Mouse (Mus musculus): Measurements from ENCODE around the gene Cd244a. TPM values are rescaled to one million over a fixed set of nuclear protein-coding genes. Genes with fewer than 3 reads are reported as not detected.

Cd244a gene
- polyA plus RNA-seq, 1 experiment = 0.16 TPM

DNA sequence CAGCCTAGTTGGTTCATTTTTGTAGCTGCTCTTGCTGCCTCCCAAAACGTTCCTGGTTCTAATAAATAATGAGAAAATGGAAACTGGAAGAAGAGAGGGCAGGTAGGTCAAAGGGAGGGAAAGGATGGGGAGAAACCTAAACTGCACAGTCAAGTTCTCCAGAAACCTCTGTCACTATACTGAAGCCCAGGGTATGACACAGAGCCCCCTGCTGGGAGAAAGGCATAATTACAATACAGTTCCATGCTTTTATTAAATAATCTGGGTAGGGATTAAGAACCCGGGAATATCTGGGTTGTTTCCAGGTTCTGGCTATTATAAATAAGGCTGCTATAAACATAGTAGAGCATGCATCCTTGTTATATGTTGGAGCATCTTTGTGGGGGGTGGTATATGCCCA, 55.0 kb downstream of the Cd244a start:
- H3K4me1 ChIP-seq (ENCODE audit: control insufficient read depth, insufficient read depth, low read length) = no peaks in the 10 kb centered on the region
- TF ChIP-seq CTCF (IDR thresholded peaks at IDR 0.05; ENCODE audit: control insufficient read depth, insufficient read depth, insufficient replicate concordance, low read depth, low read length) (no peak), POLR2A (IDR thresholded peaks at IDR 0.05; ENCODE audit: control insufficient read depth, low read depth, low read length) (no peak)
- H3K4me3 ChIP-seq (ENCODE audit: control insufficient read depth, low read depth, low read length) = no peak overlapping the region
- no peaks in the 10 kb centered on the region for H3K36me3 ChIP-seq (ENCODE audit: control insufficient read depth, insufficient read depth, low read length)
- no peaks in the 10 kb centered on the region for H3K27me3 ChIP-seq (ENCODE audit: control insufficient read depth, insufficient read depth, low read length)
- H3K27ac ChIP-seq (ENCODE audit: control insufficient read depth, insufficient read depth, low read depth, low read length) = no peak overlapping the region

GRCm38 (mm10) chr1:171616881-171617515, 58.0 kb downstream of the Cd244a start:
- H3K27ac ChIP-seq (ENCODE audit: control insufficient read depth, insufficient read depth, low read depth, low read length) = no peak overlapping the region
- TF ChIP-seq CTCF (IDR thresholded peaks at IDR 0.05; ENCODE audit: control insufficient read depth, insufficient read depth, insufficient replicate concordance, low read depth, low read length) = no peak
- TF ChIP-seq POLR2A (IDR thresholded peaks at IDR 0.05; ENCODE audit: control insufficient read depth, low read depth, low read length) = no peak
- no peak overlapping the region for H3K4me3 ChIP-seq (ENCODE audit: control insufficient read depth, low read depth, low read length)
- H3K4me1 ChIP-seq (ENCODE audit: control insufficient read depth, insufficient read depth, low read length) = no peaks in the 10 kb centered on the region
- H3K36me3 ChIP-seq (ENCODE audit: control insufficient read depth, insufficient read depth, low read length) = no peaks in the 10 kb centered on the region
- no peaks in the 10 kb centered on the region for H3K27me3 ChIP-seq (ENCODE audit: control insufficient read depth, insufficient read depth, low read length)

GRCm38 (mm10) chr1:171619001-171619400, 60.0 kb downstream of the Cd244a start:
- Histone ChIP-seq H3K36me3 (ENCODE audit: control insufficient read depth, insufficient read depth, low read length) (no peaks in the 10 kb centered on the region), H3K4me1 (ENCODE audit: control insufficient read depth, insufficient read depth, low read length) (no peaks in the 10 kb centered on the region), H3K27ac (ENCODE audit: control insufficient read depth, insufficient read depth, low read depth, low read length) (no peak overlapping the region), H3K27me3 (ENCODE audit: control insufficient read depth, insufficient read depth, low read length) (no peaks in the 10 kb centered on the region), H3K4me3 (ENCODE audit: control insufficient read depth, low read depth, low read length) (no peak overlapping the region)
- no peak for TF ChIP-seq CTCF (IDR thresholded peaks at IDR 0.05; ENCODE audit: control insufficient read depth, insufficient read depth, insufficient replicate concordance, low read depth, low read length)
- no peak for TF ChIP-seq POLR2A (IDR thresholded peaks at IDR 0.05; ENCODE audit: control insufficient read depth, low read depth, low read length)

- TF ChIP-seq POLR2A (IDR thresholded peaks at IDR 0.05; ENCODE audit: control insufficient read depth, low read depth, low read length) (no peak), CTCF (IDR thresholded peaks at IDR 0.05; ENCODE audit: control insufficient read depth, insufficient read depth, insufficient replicate concordance, low read depth, low read length) (no peak)
- no peaks in the 10 kb centered on the region for H3K4me1 ChIP-seq (ENCODE audit: control insufficient read depth, insufficient read depth, low read length)
- H3K4me3 ChIP-seq (ENCODE audit: control insufficient read depth, low read depth, low read length) = no peak overlapping the region
- no peaks in the 10 kb centered on the region for H3K27me3 ChIP-seq (ENCODE audit: control insufficient read depth, insufficient read depth, low read length)
- H3K27ac ChIP-seq (ENCODE audit: control insufficient read depth, insufficient read depth, low read depth, low read length) = no peak overlapping the region
- H3K36me3 ChIP-seq (ENCODE audit: control insufficient read depth, insufficient read depth, low read length) = no peaks in the 10 kb centered on the region
Observed at GRCm38 (mm10) chr1:171619645-171620044, 60.7 kb downstream of the Cd244a start.

DNA sequence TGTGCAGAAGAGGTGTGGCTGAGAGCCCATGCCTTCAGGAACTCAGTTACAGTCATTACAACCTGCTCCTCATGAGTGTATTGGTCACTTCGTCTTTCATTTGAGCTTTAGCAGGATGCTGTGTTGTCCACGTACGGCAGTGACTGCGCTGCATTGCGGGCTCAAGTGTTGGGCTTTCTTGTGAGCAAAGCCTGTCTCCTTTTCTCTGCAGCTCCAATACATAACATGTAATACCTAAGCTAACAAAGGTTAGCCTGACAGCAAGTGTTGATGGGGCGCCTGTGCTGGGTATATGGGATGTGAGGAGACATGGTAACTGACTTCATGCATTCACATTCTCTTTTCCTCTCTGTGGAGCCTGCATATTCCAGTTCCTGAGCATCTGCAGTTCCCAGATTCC, 61.1 kb downstream of the Cd244a start:
- H3K27me3 ChIP-seq (ENCODE audit: control insufficient read depth, insufficient read depth, low read length) = no peaks in the 10 kb centered on the region
- H3K36me3 ChIP-seq (ENCODE audit: control insufficient read depth, insufficient read depth, low read length) = no peaks in the 10 kb centered on the region
- no peak overlapping the region for H3K27ac ChIP-seq (ENCODE audit: control insufficient read depth, insufficient read depth, low read depth, low read length)
- TF ChIP-seq CTCF (IDR thresholded peaks at IDR 0.05; ENCODE audit: control insufficient read depth, insufficient read depth, insufficient replicate concordance, low read depth, low read length) (no peak), POLR2A (IDR thresholded peaks at IDR 0.05; ENCODE audit: control insufficient read depth, low read depth, low read length) (no peak)
- no peak overlapping the region for H3K4me3 ChIP-seq (ENCODE audit: control insufficient read depth, low read depth, low read length)
- H3K4me1 ChIP-seq (ENCODE audit: control insufficient read depth, insufficient read depth, low read length) = no peaks in the 10 kb centered on the region

DNA sequence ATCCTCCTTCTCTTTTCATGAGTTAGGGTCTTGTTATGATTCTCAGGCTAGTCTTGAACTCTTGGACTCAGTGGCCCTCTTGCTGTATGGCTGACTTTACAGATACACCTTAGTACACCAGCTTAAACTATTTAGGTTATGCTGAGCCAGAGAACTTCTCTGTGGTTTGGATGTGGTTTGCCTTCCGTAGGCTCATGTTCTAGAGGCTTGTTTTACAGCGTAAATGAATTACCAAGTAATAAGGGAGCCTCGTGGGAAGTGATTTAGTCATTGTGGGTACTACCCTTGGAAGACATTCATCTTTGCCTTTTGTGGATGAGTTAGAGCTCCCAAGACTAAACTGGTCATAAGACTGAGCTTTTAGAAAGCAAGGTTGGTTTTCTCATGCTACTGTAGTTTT, 68.8 kb downstream of the Cd244a start:
- H3K4me1 ChIP-seq (ENCODE audit: control insufficient read depth, insufficient read depth, low read length) = no peaks in the 10 kb centered on the region
- H3K27ac ChIP-seq (ENCODE audit: control insufficient read depth, insufficient read depth, low read depth, low read length) = no peak overlapping the region
- no peaks in the 10 kb centered on the region for H3K27me3 ChIP-seq (ENCODE audit: control insufficient read depth, insufficient read depth, low read length)
- H3K4me3 ChIP-seq (ENCODE audit: control insufficient read depth, low read depth, low read length) = no peak overlapping the region
- no peaks in the 10 kb centered on the region for H3K36me3 ChIP-seq (ENCODE audit: control insufficient read depth, insufficient read depth, low read length)
- TF ChIP-seq POLR2A (IDR thresholded peaks at IDR 0.05; ENCODE audit: control insufficient read depth, low read depth, low read length) = no peak
- TF ChIP-seq CTCF (IDR thresholded peaks at IDR 0.05; ENCODE audit: control insufficient read depth, insufficient read depth, insufficient replicate concordance, low read depth, low read length) = no peak

GRCm38 (mm10) chr1:171629168-171629567, 70.2 kb downstream of the Cd244a start:
- TF ChIP-seq CTCF (IDR thresholded peaks at IDR 0.05; ENCODE audit: control insufficient read depth, insufficient read depth, insufficient replicate concordance, low read depth, low read length) (no peak), POLR2A (IDR thresholded peaks at IDR 0.05; ENCODE audit: control insufficient read depth, low read depth, low read length) (no peak)
- Histone ChIP-seq H3K27ac (ENCODE audit: control insufficient read depth, insufficient read depth, low read depth, low read length) (no peak overlapping the region), H3K36me3 (ENCODE audit: control insufficient read depth, insufficient read depth, low read length) (no peaks in the 10 kb centered on the region), H3K4me1 (ENCODE audit: control insufficient read depth, insufficient read depth, low read length) (no peaks in the 10 kb centered on the region), H3K4me3 (ENCODE audit: control insufficient read depth, low read depth, low read length) (no peak overlapping the region), H3K27me3 (ENCODE audit: control insufficient read depth, insufficient read depth, low read length) (no peaks in the 10 kb centered on the region)
